Mouse (Mus musculus) macrophage (primary cell): ENCODE results near the gene Gm28635. TPM values are rescaled to one million over a fixed set of nuclear protein-coding genes. Genes with fewer than 3 reads are reported as not detected.
"Not testable (repeated sequence)": the region's sequence is repeated elsewhere in the genome, so short reads cannot be mapped to it uniquely, and the experiment has no call there.

Experiments
- H3K27ac ChIP-seq: fragments of 350-480 bp; formaldehyde crosslinking; 2 replicates; pipeline ENCODE4 v1.9.0; 2021
- H3K36me3 ChIP-seq: fragments of 350-480 bp; formaldehyde crosslinking; 2 replicates; pipeline ENCODE4 v1.9.0; 2021; ENCODE audit errors: inconsistent target
- H3K4me3 ChIP-seq: fragments of 350-480 bp; formaldehyde crosslinking; 2 replicates; pipeline ENCODE4 v1.9.0; 2021; ENCODE audit errors: inconsistent target
- H3K79me2 ChIP-seq: fragments of 350-480 bp; formaldehyde crosslinking; 2 replicates; pipeline ENCODE4 v1.9.0; 2021; ENCODE audit errors: inconsistent target
- WGBS: methylation state at CpG from one replicate; pipeline ENCODE4 v1.1.7; 2026; ENCODE audit warnings: inconsistent platforms; ENCODE audit not compliant: missing documents; 5-methylcytosine and 5-hydroxymethylcytosine counted together
- polyA plus RNA-seq: library from polyadenylated mRNA; stranded (reverse); fragments of 250-400 nt; gene quantifications from 3 replicates; pipeline ENCODE4 v1.2.4, GENCODE M21; 2018; ENCODE audit warnings: inconsistent platforms

Gene Gm28635
- polyA plus RNA-seq, 1 experiment from 2014 or later, result not detected

- WGBS, result 89% methylated on average over 2 of the region's 2 CpGs
- no peak overlapping the region for H3K27ac ChIP-seq
- peaks cover 13% of the 10 kb centered on the region; the same call in 1 of the 2 replicates for H3K36me3 ChIP-seq
- H3K79me2 ChIP-seq, result peaks cover 75% of the 10 kb centered on the region
- no peak overlapping the region for H3K4me3 ChIP-seq
Measured at GRCm38 (mm10) chr2:84711898-84712297, 34.1 kb upstream of the Gm28635 start.

- Histone ChIP-seq H3K79me2 (peaks cover 89% of the 10 kb centered on the region), H3K27ac (no peak overlapping the region), H3K4me3 (no peak overlapping the region), H3K36me3 (peaks cover 13% of the 10 kb centered on the region; the same call in 1 of the 2 replicates)
- WGBS, result 100% methylated on average over 1 of the region's 1 CpGs
Measured at GRCm38 (mm10) chr2:84707523-84707922, 29.7 kb upstream of the Gm28635 start.

GRCm38 (mm10) chr2:84705295-84705694 lies 27.5 kb upstream of the Gm28635 start:
- Histone ChIP-seq H3K36me3 (peaks cover 10% of the 10 kb centered on the region; the same call in 1 of the 2 replicates), H3K27ac (no peak overlapping the region), H3K4me3 (no peak overlapping the region), H3K79me2 (peaks cover 71% of the 10 kb centered on the region)
- 100% methylated on average over 1 of the region's 1 CpGs for WGBS

GRCm38 (mm10) chr2:84704329-84704728 lies 26.5 kb upstream of the Gm28635 start:
- peaks cover 10% of the 10 kb centered on the region; the same call in 1 of the 2 replicates for H3K36me3 ChIP-seq
- H3K79me2 ChIP-seq, result peaks cover 61% of the 10 kb centered on the region
- H3K27ac ChIP-seq, result no peak overlapping the region
- WGBS, result 90% methylated on average over 5 of the region's 5 CpGs
- no peak overlapping the region for H3K4me3 ChIP-seq

- Histone ChIP-seq H3K36me3 (peaks cover 10% of the 10 kb centered on the region; the same call in 1 of the 2 replicates), H3K79me2 (peaks cover 53% of the 10 kb centered on the region), H3K4me3 (no peak overlapping the region), H3K27ac (no peak overlapping the region)
- WGBS, result 92% methylated on average over 1 of the region's 1 CpGs
Measured at GRCm38 (mm10) chr2:84703497-84703896, 25.7 kb upstream of the Gm28635 start.

GRCm38 (mm10) chr2:84695007-84695695 lies 17.3 kb upstream of the Gm28635 start:
- H3K79me2 ChIP-seq, result no peaks in the 10 kb centered on the region; the same call in 1 of the 2 replicates
- no peak overlapping the region for H3K27ac ChIP-seq
- peaks cover 55% of the 10 kb centered on the region for H3K36me3 ChIP-seq
- WGBS, result 97% methylated on average over 5 of the region's 5 CpGs
- H3K4me3 ChIP-seq, result no peak overlapping the region

GRCm38 (mm10) chr2:84690050-84690449 lies 12.2 kb upstream of the Gm28635 start:
- H3K4me3 ChIP-seq, result no peak overlapping the region
- H3K36me3 ChIP-seq, result peaks cover 77% of the 10 kb centered on the region
- 97% methylated on average over 12 of the region's 12 CpGs for WGBS
- no peaks in the 10 kb centered on the region for H3K79me2 ChIP-seq
- no peak overlapping the region for H3K27ac ChIP-seq

GRCm38 (mm10) chr2:84688080-84688844 lies 10.4 kb upstream of the Gm28635 start:
- Histone ChIP-seq H3K4me3 (no peak overlapping the region), H3K27ac (no peak overlapping the region), H3K79me2 (no peaks in the 10 kb centered on the region), H3K36me3 (peaks cover 67% of the 10 kb centered on the region)
- WGBS, result 78% methylated on average over 2 of the region's 2 CpGs

GRCm38 (mm10) chr2:84682605-84683183 lies 4.9 kb upstream of the Gm28635 start:
- no peak overlapping the region for H3K27ac ChIP-seq
- WGBS, result 88% methylated on average over 6 of the region's 6 CpGs
- peaks cover 24% of the 10 kb centered on the region; the same call in 1 of the 2 replicates for H3K36me3 ChIP-seq
- H3K4me3 ChIP-seq, result no peak overlapping the region
- peaks cover 36% of the 10 kb centered on the region for H3K79me2 ChIP-seq

- Histone ChIP-seq H3K79me2 (peaks cover 55% of the 10 kb centered on the region), H3K27ac (peak within 1 kb of the TSS; percentile 50), H3K36me3 (0 out of 2 replicates have a peak, but pooled peaks cover 4% of the 10 kb centered on the region), H3K4me3 (peak within 1 kb of the TSS; percentile 88)
- 13% methylated on average over 8 of the region's 8 CpGs for WGBS
Measured at GRCm38 (mm10) chr2:84679016-84679415, 1.2 kb upstream of the Gm28635 start, which contains the start of gene Tmx2. Tmx2 (minus strand) TSS chr2:84679140.

GRCm38 (mm10) chr2:84677270-84677967 lies 422 bp downstream of the Gm28635 start:
- Histone ChIP-seq H3K36me3 (0 out of 2 replicates have a peak, but pooled peaks cover 12% of the 10 kb centered on the region), H3K4me3 (peak overlapping the region; percentile 88), H3K27ac (peak overlapping the region; percentile 50), H3K79me2 (peaks cover 55% of the 10 kb centered on the region)
- WGBS, result 13% methylated on average over 17 of the region's 22 CpGs

- Histone ChIP-seq H3K36me3 (0 out of 2 replicates have a peak, but pooled peaks cover 13% of the 10 kb centered on the region), H3K79me2 (peaks cover 21% of the 10 kb centered on the region)
- H3K4me3 ChIP-seq, H3K27ac ChIP-seq: not testable (repeated sequence)
- WGBS, result no CpG with 5 or more reads among the region's 5 CpGs
Measured at GRCm38 (mm10) chr2:84671535-84671934, 6.3 kb downstream of the Gm28635 start.

- WGBS, result under 1% methylated on average over 20 of the region's 20 CpGs
- H3K27ac ChIP-seq, result peak within 1 kb of the TSS; percentile 81
- H3K36me3 ChIP-seq, result 0 out of 2 replicates have a peak, but pooled peaks cover 13% of the 10 kb centered on the region
- H3K4me3 ChIP-seq, result peak within 1 kb of the TSS; percentile 96
- H3K79me2 ChIP-seq, result peaks cover 12% of the 10 kb centered on the region
Measured at GRCm38 (mm10) chr2:84670569-84670933, 7.3 kb downstream of the Gm28635 start, which contains the start of gene Selenoh. Selenoh (minus strand) TSS chr2:84670770.
